Mouse (Mus musculus): Measurements from ENCODE around the gene Rab5a. TPM values are rescaled to one million over a fixed set of nuclear protein-coding genes. Genes with fewer than 3 reads are reported as not detected.

Rab5a gene
- total and polyA plus RNA-seq, 3 experiments, result 12.0 to 77.4 (median 48.0) TPM

DNA sequence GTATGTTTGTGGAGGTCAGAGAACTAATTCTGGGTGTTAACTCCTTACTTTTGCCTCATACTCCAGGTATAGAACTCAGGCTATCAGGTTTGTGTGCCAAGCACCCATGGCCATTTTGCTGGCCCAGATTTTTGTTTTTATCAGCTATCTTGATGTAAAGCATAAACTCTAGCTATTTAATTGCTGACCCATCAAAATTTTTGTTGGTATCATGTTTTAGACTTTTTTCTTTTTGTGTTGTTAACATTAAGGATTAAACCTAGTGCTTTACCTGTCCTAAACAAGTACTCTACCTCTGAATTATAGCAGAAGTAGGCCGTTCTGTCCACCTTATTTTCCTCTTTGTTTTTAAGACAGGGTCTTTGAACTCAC is 10.0 kb downstream of the Rab5a start:
- Histone ChIP-seq H3K9me3 (replicated peaks) (no peaks in the 10 kb centered on the region), H3K36me3 (replicated peaks) (peaks cover 64% of the 10 kb centered on the region), H3K4me1 (ENCODE audit: insufficient read depth, low read depth, low read length) (peaks cover 9% of the 10 kb centered on the region; the same call in 1 of the 2 replicates), H3K27me3 (ENCODE audit: insufficient read depth, low read length) (no peaks in the 10 kb centered on the region), H3K4me3 (ENCODE audit: low read depth, low read length) (no peak overlapping the region)
- DNase-seq (ENCODE audit: low spot score) (no peak), ATAC-seq (ENCODE audit: extremely low read depth, insufficient number of reproducible peaks, low FRiP score, poor library complexity, severe bottlenecking) (no peak)
- TF ChIP-seq CTCF (IDR thresholded peaks at IDR 0.05; ENCODE audit: low read depth, low read length) (no peak), GATA2 (IDR thresholded peaks at IDR 0.05; ENCODE audit: borderline replicate concordance, low read depth, low read length) (no peak), TAL1 (conservative IDR thresholded peaks at IDR 0.05; ENCODE audit: low read depth, low read length) (no peak), POLR2AphosphoS5 (IDR thresholded peaks at IDR 0.05; ENCODE audit: insufficient replicate concordance, low read depth, low read length) (no peak), GATA1 (IDR thresholded peaks at IDR 0.05; ENCODE audit: borderline replicate concordance, low read length) (no peak)

DNA sequence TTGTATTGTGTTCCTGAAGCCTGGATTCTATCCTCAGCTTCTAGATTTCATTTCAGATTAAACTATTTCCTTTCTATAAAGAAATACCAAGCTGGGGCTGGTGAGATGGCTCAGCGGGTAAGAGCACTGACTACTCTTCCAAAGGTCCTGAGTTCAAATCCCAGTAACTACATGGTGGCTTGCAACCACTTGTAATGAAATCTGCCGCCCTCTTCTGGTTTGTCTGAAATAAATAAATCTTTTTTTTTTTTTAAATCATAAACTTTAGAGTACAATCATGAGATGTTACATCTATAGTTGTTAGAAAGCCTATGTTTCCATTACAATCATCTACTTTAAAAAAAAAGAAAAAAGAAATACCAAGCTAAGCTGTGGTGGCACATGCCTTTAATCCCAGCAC is 23.9 kb downstream of the Rab5a start:
- H3K4me1 ChIP-seq (ENCODE audit: insufficient read depth, low read depth, low read length), result no peaks in the 10 kb centered on the region
- H3K27me3 ChIP-seq (ENCODE audit: insufficient read depth, low read length), result no peaks in the 10 kb centered on the region
- no peak overlapping the region for H3K4me3 ChIP-seq (ENCODE audit: low read depth, low read length)
- peaks cover 64% of the 10 kb centered on the region for H3K36me3 ChIP-seq (replicated peaks)
- H3K9me3 ChIP-seq (replicated peaks), result no peaks in the 10 kb centered on the region
- ATAC-seq (ENCODE audit: extremely low read depth, insufficient number of reproducible peaks, low FRiP score, poor library complexity, severe bottlenecking) (no peak), DNase-seq (ENCODE audit: low spot score) (no peak)
- no peak for TF ChIP-seq TAL1 (conservative IDR thresholded peaks at IDR 0.05; ENCODE audit: low read depth, low read length)
- TF ChIP-seq GATA2 (IDR thresholded peaks at IDR 0.05; ENCODE audit: borderline replicate concordance, low read depth, low read length), result no peak
- TF ChIP-seq CTCF (IDR thresholded peaks at IDR 0.05; ENCODE audit: low read depth, low read length), result no peak
- no peak for TF ChIP-seq GATA1 (IDR thresholded peaks at IDR 0.05; ENCODE audit: borderline replicate concordance, low read length)
- no peak for TF ChIP-seq POLR2AphosphoS5 (IDR thresholded peaks at IDR 0.05; ENCODE audit: insufficient replicate concordance, low read depth, low read length)

DNA sequence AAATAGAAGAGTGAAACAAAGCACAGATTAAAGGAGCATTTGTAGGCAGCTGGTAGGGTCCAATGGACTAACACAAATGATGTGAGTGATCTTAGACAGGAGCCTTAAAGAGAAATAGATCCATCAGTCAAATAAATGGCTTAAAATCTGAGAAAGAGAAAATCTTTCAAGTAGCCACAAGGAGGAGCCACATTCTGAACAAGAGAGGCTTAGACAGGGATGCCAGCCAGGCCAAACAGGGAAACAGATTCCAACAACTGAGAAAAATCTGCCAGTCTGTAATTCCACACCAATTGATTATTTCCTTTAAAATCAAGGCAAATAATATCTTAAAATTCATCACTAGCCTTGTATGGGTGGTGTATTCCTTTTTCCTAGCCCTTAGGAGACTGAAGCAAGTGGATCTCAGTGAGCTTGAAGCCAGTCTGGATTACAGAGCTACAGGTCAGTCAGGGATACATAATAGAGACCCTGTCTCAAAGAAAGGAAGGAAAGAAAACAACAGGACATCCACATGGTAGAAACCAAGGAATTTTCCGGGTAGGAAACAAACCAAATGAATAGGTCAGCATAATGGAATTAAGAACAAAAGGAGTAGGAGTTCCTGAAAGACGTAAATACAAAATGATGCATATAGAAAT is 33.4 kb downstream of the Rab5a start:
- Histone ChIP-seq H3K27me3 (ENCODE audit: insufficient read depth, low read length) (no peaks in the 10 kb centered on the region), H3K36me3 (replicated peaks) (peaks cover 21% of the 10 kb centered on the region), H3K4me1 (ENCODE audit: insufficient read depth, low read depth, low read length) (no peaks in the 10 kb centered on the region), H3K4me3 (ENCODE audit: low read depth, low read length) (no peak overlapping the region), H3K9me3 (replicated peaks) (no peaks in the 10 kb centered on the region)
- DNase-seq (ENCODE audit: low spot score) (no peak), ATAC-seq (ENCODE audit: extremely low read depth, insufficient number of reproducible peaks, low FRiP score, poor library complexity, severe bottlenecking) (no peak; the same call in 1 of the 2 replicates)
- TF ChIP-seq CTCF (IDR thresholded peaks at IDR 0.05; ENCODE audit: low read depth, low read length), result no peak
- TF ChIP-seq TAL1 (conservative IDR thresholded peaks at IDR 0.05; ENCODE audit: low read depth, low read length), result no peak
- TF ChIP-seq POLR2AphosphoS5 (IDR thresholded peaks at IDR 0.05; ENCODE audit: insufficient replicate concordance, low read depth, low read length), result no peak
- no peak for TF ChIP-seq GATA1 (IDR thresholded peaks at IDR 0.05; ENCODE audit: borderline replicate concordance, low read length)
- no peak for TF ChIP-seq GATA2 (IDR thresholded peaks at IDR 0.05; ENCODE audit: borderline replicate concordance, low read depth, low read length)

GRCm38 (mm10) chr17:53519364-53519763 is 40.3 kb downstream of the Rab5a start:
- Histone ChIP-seq H3K4me3 (ENCODE audit: low read depth, low read length) (no peak overlapping the region), H3K9me3 (replicated peaks) (no peaks in the 10 kb centered on the region), H3K36me3 (replicated peaks) (peaks cover 11% of the 10 kb centered on the region), H3K27me3 (ENCODE audit: insufficient read depth, low read length) (no peaks in the 10 kb centered on the region), H3K4me1 (ENCODE audit: insufficient read depth, low read depth, low read length) (0 out of 2 replicates have a peak, but pooled peaks cover 3% of the 10 kb centered on the region)
- DNase-seq (ENCODE audit: low spot score) (no peak), ATAC-seq (ENCODE audit: extremely low read depth, insufficient number of reproducible peaks, low FRiP score, poor library complexity, severe bottlenecking) (no peak)
- no peak for TF ChIP-seq GATA1 (IDR thresholded peaks at IDR 0.05; ENCODE audit: borderline replicate concordance, low read length)

GRCm38 (mm10) chr17:53520509-53520908 is 41.5 kb downstream of the Rab5a start:
- TF ChIP-seq POLR2AphosphoS5 (IDR thresholded peaks at IDR 0.05; ENCODE audit: insufficient replicate concordance, low read depth, low read length) (no peak), GATA2 (IDR thresholded peaks at IDR 0.05; ENCODE audit: borderline replicate concordance, low read depth, low read length) (no peak), GATA1 (IDR thresholded peaks at IDR 0.05; ENCODE audit: borderline replicate concordance, low read length) (no peak), TAL1 (conservative IDR thresholded peaks at IDR 0.05; ENCODE audit: low read depth, low read length) (no peak), CTCF (IDR thresholded peaks at IDR 0.05; ENCODE audit: low read depth, low read length) (no peak)
- DNase-seq (ENCODE audit: low spot score), result no peak
- Histone ChIP-seq H3K4me3 (ENCODE audit: low read depth, low read length) (no peak overlapping the region), H3K9me3 (replicated peaks) (no peaks in the 10 kb centered on the region), H3K27me3 (ENCODE audit: insufficient read depth, low read length) (no peaks in the 10 kb centered on the region), H3K36me3 (replicated peaks) (peaks cover 4% of the 10 kb centered on the region), H3K4me1 (ENCODE audit: insufficient read depth, low read depth, low read length) (0 out of 2 replicates have a peak, but pooled peaks cover 3% of the 10 kb centered on the region)
- no peak for ATAC-seq (ENCODE audit: extremely low read depth, insufficient number of reproducible peaks, low FRiP score, poor library complexity, severe bottlenecking)

DNA sequence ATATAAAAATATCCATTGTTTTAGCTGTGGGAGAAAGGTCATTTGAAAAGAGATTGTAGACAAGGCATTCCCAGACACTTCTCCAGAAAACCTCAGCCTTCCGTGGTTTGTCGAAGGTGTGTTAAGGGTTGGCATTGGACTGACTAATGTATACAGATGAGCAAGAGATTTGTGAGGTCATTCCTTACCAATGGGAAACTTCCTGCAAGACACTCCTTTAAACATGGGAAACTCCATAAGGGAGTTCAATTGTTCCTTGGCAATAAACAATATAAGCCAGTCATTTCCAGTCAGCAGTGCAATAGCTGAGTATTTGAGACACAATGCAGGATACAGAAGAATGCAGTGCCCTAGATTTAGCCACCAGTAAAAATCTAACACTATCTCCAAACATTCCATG is 49.0 kb downstream of the Rab5a start:
- no peak overlapping the region for H3K4me3 ChIP-seq (ENCODE audit: low read depth, low read length)
- no peak for DNase-seq (ENCODE audit: low spot score)
- TF ChIP-seq GATA2 (IDR thresholded peaks at IDR 0.05; ENCODE audit: borderline replicate concordance, low read depth, low read length) (no peak), CTCF (IDR thresholded peaks at IDR 0.05; ENCODE audit: low read depth, low read length) (no peak), POLR2AphosphoS5 (IDR thresholded peaks at IDR 0.05; ENCODE audit: insufficient replicate concordance, low read depth, low read length) (no peak), TAL1 (conservative IDR thresholded peaks at IDR 0.05; ENCODE audit: low read depth, low read length) (no peak), GATA1 (IDR thresholded peaks at IDR 0.05; ENCODE audit: borderline replicate concordance, low read length) (no peak)
- H3K27me3 ChIP-seq (ENCODE audit: insufficient read depth, low read length), result no peaks in the 10 kb centered on the region
- no peaks in the 10 kb centered on the region for H3K4me1 ChIP-seq (ENCODE audit: insufficient read depth, low read depth, low read length)
- ATAC-seq (ENCODE audit: extremely low read depth, insufficient number of reproducible peaks, low FRiP score, poor library complexity, severe bottlenecking), result no peak
- no peaks in the 10 kb centered on the region for H3K9me3 ChIP-seq (replicated peaks)
- H3K36me3 ChIP-seq (replicated peaks), result no peaks in the 10 kb centered on the region

All from G1E (cell line).